Mouse (Mus musculus): ENCODE results near the gene Col16a1. TPM values are rescaled to one million over a fixed set of nuclear protein-coding genes. Genes with fewer than 3 reads are reported as not detected.

Col16a1 gene
- polyA plus RNA-seq, 1 experiment from 2014 or later: 7.2 TPM

DNA sequence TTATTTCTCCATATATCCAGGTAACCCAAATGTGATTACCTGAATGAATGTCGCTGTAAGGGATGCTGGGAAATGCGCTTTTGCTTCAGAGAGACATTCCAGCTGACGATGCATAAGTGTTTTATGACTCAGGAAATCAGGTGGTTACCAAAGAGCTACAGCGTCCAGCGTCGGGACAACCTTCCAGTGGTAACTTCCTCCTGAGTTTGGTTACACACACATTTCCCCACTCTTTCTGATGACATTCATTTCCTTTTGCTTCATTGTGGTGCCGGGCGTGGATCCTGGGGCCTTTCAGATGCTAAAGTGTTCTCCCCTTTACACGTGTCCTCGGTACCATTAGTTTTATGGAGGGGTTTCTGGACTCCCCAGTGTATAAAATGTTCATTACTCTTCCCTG is 100.8 kb downstream of the Col16a1 start:
- Histone ChIP-seq H3K4me3 (no peak overlapping the region), H3K4me1 (peaks cover 4% of the 10 kb centered on the region; the same call in 1 of the 2 replicates), H3K9me3 (0 out of 2 replicates have a peak, but pooled peaks cover 4% of the 10 kb centered on the region), H3K36me3 (replicated peaks) (no peaks in the 10 kb centered on the region), H3K27me3 (replicated peaks; ENCODE audit: low read depth, poor library complexity, severe bottlenecking) (peaks cover 34% of the 10 kb centered on the region), H3K27ac (replicated peaks) (no peak overlapping the region)
- DNase-seq (ENCODE audit: low spot score): no peak
- WGBS: 85% methylated on average over 10 of the region's 10 CpGs

Other genes starting within 250 kb of the Col16a1 start
- 284 and 296 TPM in 2 replicates for gene Ptp4a2, start 236.6 kb upstream of the Col16a1 start, polyA plus RNA-seq (2016; fragmentation: Nextera tagmentation; extraction: Ambion mirVana)
- not detected in 2 replicates for gene Spocd1, start 118.6 kb upstream of the Col16a1 start, polyA plus RNA-seq (2016; fragmentation: Nextera tagmentation; extraction: Ambion mirVana)
- gene Adgrb2, start 63.0 kb upstream of the Col16a1 start, polyA plus RNA-seq (2016; fragmentation: Nextera tagmentation; extraction: Ambion mirVana): 1.1 and 1.2 TPM in 2 replicates
- 69.2 and 73.2 TPM in 2 replicates for gene Pef1, start 54.7 kb downstream of the Col16a1 start, polyA plus RNA-seq (2016; fragmentation: Nextera tagmentation; extraction: Ambion mirVana)
- 0.21 and 0.41 TPM in 2 replicates for gene Hcrtr1, start 91.5 kb downstream of the Col16a1 start, polyA plus RNA-seq (2016; fragmentation: Nextera tagmentation; extraction: Ambion mirVana)
- 10.7 and 12.3 TPM in 2 replicates for gene Tinagl1, start 127.3 kb downstream of the Col16a1 start, polyA plus RNA-seq (2016; fragmentation: Nextera tagmentation; extraction: Ambion mirVana)
- gene Gm853, start 174.6 kb downstream of the Col16a1 start, polyA plus RNA-seq (2016; fragmentation: Nextera tagmentation; extraction: Ambion mirVana): not detected in 2 replicates
- gene Serinc2, start 231.4 kb downstream of the Col16a1 start, polyA plus RNA-seq (2016; fragmentation: Nextera tagmentation; extraction: Ambion mirVana): 43.6 and 60.0 TPM in 2 replicates

Measured in embryonic facial prominence, embryonic 10.5 days (tissue).